Mouse (Mus musculus): ENCODE measurements around the gene Smok2a.
"Not testable (repeated sequence)": the region's sequence is repeated elsewhere in the genome, so short reads cannot be mapped to it uniquely, and the experiment has no call there.

The Smok2a gene

GRCm38 (mm10) chr17:13220888-13221287 lies at the start of gene Smok2a:
Gene Smok2a (plus strand): TSS chr17:13221188.
- no peak for DNase-seq

GRCm38 (mm10) chr17:13173578-13173977 lies 47.4 kb upstream of the Smok2a start:
- not testable (repeated sequence) for DNase-seq

- not testable (repeated sequence) for DNase-seq
These were observed 47.0 kb upstream of the Smok2a start for GRCm38 (mm10) chr17:13174029-13174428.

GRCm38 (mm10) chr17:13175609-13176008 lies 45.4 kb upstream of the Smok2a start:
- DNase-seq: not testable (repeated sequence)

- DNase-seq: not testable (repeated sequence)
These were observed 43.2 kb upstream of the Smok2a start for GRCm38 (mm10) chr17:13177796-13178195.

GRCm38 (mm10) chr17:13179021-13179420 lies 42.0 kb upstream of the Smok2a start:
- not testable (repeated sequence) for DNase-seq

- DNase-seq: not testable (repeated sequence)
These were observed 40.5 kb upstream of the Smok2a start for GRCm38 (mm10) chr17:13180491-13180890.

GRCm38 (mm10) chr17:13182712-13183111 lies 38.3 kb upstream of the Smok2a start:
- DNase-seq: not testable (repeated sequence)

GRCm38 (mm10) chr17:13184514-13184913 lies 36.5 kb upstream of the Smok2a start:
- DNase-seq: not testable (repeated sequence)

GRCm38 (mm10) chr17:13186541-13186940 lies 34.4 kb upstream of the Smok2a start:
- DNase-seq: not testable (repeated sequence)

GRCm38 (mm10) chr17:13187621-13188020 lies 33.4 kb upstream of the Smok2a start:
- peak in 1 of 2 experiments; percentile 9 for DNase-seq

- DNase-seq: not testable (repeated sequence)
These were observed 32.1 kb upstream of the Smok2a start for GRCm38 (mm10) chr17:13188846-13189245.

- DNase-seq: not testable (repeated sequence)
These were observed 30.0 kb upstream of the Smok2a start for GRCm38 (mm10) chr17:13190836-13191583.

GRCm38 (mm10) chr17:13196486-13196885 lies 24.5 kb upstream of the Smok2a start:
- DNase-seq: peak in 1 of 2 experiments; percentile 17

- not testable (repeated sequence) for DNase-seq
These were observed 22.2 kb upstream of the Smok2a start for GRCm38 (mm10) chr17:13198812-13199211.

GRCm38 (mm10) chr17:13199880-13200409 lies 21.0 kb upstream of the Smok2a start:
- not testable (repeated sequence) for DNase-seq

- DNase-seq: not testable (repeated sequence)
These were observed 19.4 kb upstream of the Smok2a start for GRCm38 (mm10) chr17:13201551-13201950.

GRCm38 (mm10) chr17:13202453-13203107 lies 18.4 kb upstream of the Smok2a start:
- not testable (repeated sequence) for DNase-seq

GRCm38 (mm10) chr17:13205247-13205646 lies 15.7 kb upstream of the Smok2a start:
- DNase-seq: not testable (repeated sequence)

GRCm38 (mm10) chr17:13206491-13206890 lies 14.5 kb upstream of the Smok2a start:
- DNase-seq: no peak

- not testable (repeated sequence) for DNase-seq
These were observed 12.5 kb upstream of the Smok2a start for GRCm38 (mm10) chr17:13208460-13208859.

- DNase-seq: no peak
These were observed 8.7 kb upstream of the Smok2a start for GRCm38 (mm10) chr17:13212136-13212850.

GRCm38 (mm10) chr17:13214169-13214568 lies 6.8 kb upstream of the Smok2a start:
- no peak for DNase-seq
